ENCODE assay signal across 8 mouse cellular contexts in the genomic region with DNA sequence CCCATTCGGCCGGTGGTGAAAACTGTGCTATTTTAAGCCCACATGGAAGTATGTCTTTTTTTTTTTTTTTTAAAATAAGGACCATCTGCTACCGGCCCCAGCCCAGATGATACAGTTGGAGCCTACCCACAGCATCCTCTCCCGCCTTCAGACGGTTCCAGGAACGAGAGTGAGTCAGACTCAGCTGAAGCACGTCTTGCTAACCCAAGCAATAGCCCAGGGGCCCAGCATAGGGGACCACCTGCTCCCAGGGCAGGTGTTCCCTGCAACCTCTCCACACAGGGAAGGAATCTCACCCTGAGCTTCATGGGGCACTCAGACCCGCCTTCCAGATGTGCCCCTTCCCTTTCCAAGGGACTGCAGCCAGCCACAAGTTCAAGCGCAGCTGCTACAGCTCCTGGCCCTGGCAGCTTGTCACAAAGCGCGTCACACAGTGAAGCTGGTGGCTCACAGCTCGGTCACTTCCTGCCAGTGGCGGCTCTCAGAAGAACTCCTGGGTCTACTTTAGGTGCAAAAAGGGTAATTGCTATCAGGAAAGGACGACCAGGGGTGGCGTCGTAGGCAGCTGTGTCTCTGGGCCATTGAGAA.
DNase-seq lines count a peak whose midpoint lies in the region; ATAC-seq and TF ChIP-seq lines count a peak whose summit lies in the region.
"Had no signal": no experiment of that assay in that cellular context is flagged by ENCODE, and none has a peak within 500 bp of the region (broad histone marks: within the 10 kb centered on the region; RNA-seq: fewer than 3 reads in every experiment).

No protein-coding gene starts in this region.

- no peaks in the 10 kb centered on the region for H3K27me3 ChIP-seq in heart, embryonic 10.5 days (ENCODE audit: insufficient read depth, poor library complexity, severe bottlenecking)
- no peaks in the 10 kb centered on the region for H3K27me3 ChIP-seq in midbrain, embryonic 11.5 days (ENCODE audit: control insufficient read depth, insufficient read depth, low read length)

- H3K27ac ChIP-seq in bone marrow macrophage, adult 2 months (ENCODE audit: insufficient read depth, low read depth, low read length): peak overlapping the region; percentile 88
- peak overlapping the region; percentile 70 for H3K27ac ChIP-seq in heart, embryonic 10.5 days
- H3K27ac ChIP-seq in midbrain, embryonic 11.5 days (ENCODE audit: low read depth, low read length): no peak overlapping the region

- no peak overlapping the region for H3K4me2 ChIP-seq in midbrain, embryonic 11.5 days

- no peaks in the 10 kb centered on the region for H3K36me3 ChIP-seq in heart, embryonic 10.5 days
- no peaks in the 10 kb centered on the region for H3K36me3 ChIP-seq in midbrain, embryonic 11.5 days (ENCODE audit: control insufficient read depth, insufficient read depth, low read length)

- peak; percentile 83 for DNase-seq in CD4-positive, CD25-positive, alpha-beta regulatory T cell, adult 2 months (ENCODE audit: low read depth, low spot score)
- no peak for DNase-seq in heart, embryonic 10.5 days (ENCODE audit: low spot score)
- peak; percentile 68 for DNase-seq in left cerebral cortex, adult 18-20 months (ENCODE audit: low spot score in 2 of 2)
- DNase-seq in natural killer cell, adult 2 months (ENCODE audit: low spot score in 2 of 2): peak; percentile 76 to 87
- DNase-seq in midbrain, embryonic 11.5 days (ENCODE audit: low spot score, missing footprints): no peak
- no peak for DNase-seq in c-Kit-positive CD71-positive TER-119-positive erythroid progenitor cells, embryonic 14.5 days (ENCODE audit: low spot score)

- TF ChIP-seq CTCF in bone marrow macrophage, adult 2 months (IDR thresholded peaks at IDR 0.05; ENCODE audit: low read depth, low read length): no peak

- 57% methylated on average over 16 of the region's 16 CpGs for WGBS in heart, embryonic 10.5 days
- 84% methylated on average over 16 of the region's 16 CpGs for WGBS in midbrain, embryonic 11.5 days

- no peak overlapping the region for H3K4me3 ChIP-seq in bone marrow macrophage, adult 2 months (ENCODE audit: insufficient read depth, low read length)
- H3K4me3 ChIP-seq in heart, embryonic 10.5 days: no peak overlapping the region
- H3K4me3 ChIP-seq in midbrain, embryonic 11.5 days (ENCODE audit: low read depth, low read length): no peak overlapping the region
- H3K4me3 ChIP-seq: erythroblast, embryonic 14.5 days had no signal

- H3K9me3 ChIP-seq in heart, embryonic 10.5 days: no peaks in the 10 kb centered on the region
- no peaks in the 10 kb centered on the region for H3K9me3 ChIP-seq in midbrain, embryonic 11.5 days (ENCODE audit: control insufficient read depth, low read length)

- H3K4me1 ChIP-seq in bone marrow macrophage, adult 2 months (ENCODE audit: control insufficient read depth, insufficient read depth, low read length): peaks cover 37% of the 10 kb centered on the region
- peaks cover 35% of the 10 kb centered on the region for H3K4me1 ChIP-seq in heart, embryonic 10.5 days
- no peaks in the 10 kb centered on the region for H3K4me1 ChIP-seq in midbrain, embryonic 11.5 days (ENCODE audit: control insufficient read depth, insufficient read depth, low read length)

- no peak overlapping the region for H3K9ac ChIP-seq in midbrain, embryonic 11.5 days (ENCODE audit: low read length)

- no peak for TF ChIP-seq POLR2A in bone marrow macrophage, adult 2 months (IDR thresholded peaks at IDR 0.05; ENCODE audit: borderline replicate concordance, low read depth, low read length)

- ATAC-seq in midbrain, embryonic 11.5 days (ENCODE audit: low FRiP score): no peak

Comparison
In these comparisons a context has a peak if more than half of its experiments do, and no peak if none do; other contexts are left out.
1. DNase-seq: peak in CD4-positive, CD25-positive, alpha-beta regulatory T cell, adult 2 months (single experiment), left cerebral cortex, adult 18-20 months (2 of 2) and natural killer cell, adult 2 months (2 of 2); none in heart, embryonic 10.5 days (single experiment), midbrain, embryonic 11.5 days (single experiment) and c-Kit-positive CD71-positive TER-119-positive erythroid progenitor cells, embryonic 14.5 days (single experiment).